Mouse (Mus musculus) G1E (cell line): ENCODE measurements around the gene Rtkn. TPM values are rescaled to one million over a fixed set of nuclear protein-coding genes. Genes with fewer than 3 reads are reported as not detected.
A peak's percentile ranks its signal among the peaks of the same experiment; 100 is the strongest.

ENCODE experiments used
- ATAC-seq: 2 replicates; pipeline ENCODE4 v1.8.0; 2016; ENCODE audit warnings: mild to moderate bottlenecking; ENCODE audit not compliant: insufficient number of reproducible peaks, poor library complexity, low FRiP score, severe bottlenecking; ENCODE audit errors: extremely low read depth
- DNase-seq: peaks from one replicate; pipeline ENCODE4 v3.0.0; 2012; ENCODE audit warnings: low spot score
- H3K27me3 ChIP-seq: 2 replicates; pipeline ENCODE4 v1.6.1; 2012; ENCODE audit warnings: mild to moderate bottlenecking, low read length, inconsistent platforms; ENCODE audit not compliant: insufficient read depth
- H3K36me3 ChIP-seq: replicated peaks from 2 replicates; pipeline ENCODE3; 2012; ENCODE audit warnings: mild to moderate bottlenecking, inconsistent platforms
- H3K4me1 ChIP-seq: 2 replicates; pipeline ENCODE4 v1.6.1; 2012; ENCODE audit warnings: low read depth, low read length, inconsistent platforms, mixed read lengths; ENCODE audit not compliant: insufficient read depth
- H3K4me3 ChIP-seq: 2 replicates; pipeline ENCODE4 v1.5.1; 2012; ENCODE audit warnings: low read depth, mild to moderate bottlenecking, inconsistent platforms, low read length, moderate library complexity, mixed read lengths
- H3K9me3 ChIP-seq: replicated peaks from 2 replicates; pipeline ENCODE4 v1.6.1; 2012; ENCODE audit warnings: inconsistent platforms
- CTCF ChIP-seq: IDR thresholded peaks from 2 replicates; pipeline ENCODE4 v1.5.1; 2012; ENCODE audit warnings: low read depth, low read length, inconsistent platforms, mixed read lengths
- GATA1 ChIP-seq: IDR thresholded peaks from 2 replicates; pipeline ENCODE4 v1.6.1; 2012; ENCODE audit warnings: borderline replicate concordance, low read length, inconsistent platforms, mixed read lengths
- GATA2 ChIP-seq: IDR thresholded peaks from 2 replicates; pipeline ENCODE4 v1.6.1; 2012; ENCODE audit warnings: low read depth, low read length, inconsistent platforms, borderline replicate concordance
- POLR2AphosphoS5 ChIP-seq: IDR thresholded peaks from 2 replicates; pipeline ENCODE4 v1.6.1; 2012; ENCODE audit warnings: low read depth, low read length, inconsistent platforms; ENCODE audit not compliant: insufficient replicate concordance
- TAL1 ChIP-seq: conservative IDR thresholded peaks from 2 replicates; pipeline ENCODE4 v1.6.1; 2012; ENCODE audit warnings: low read depth, low read length, inconsistent platforms, mixed read lengths
- polyA plus RNA-seq: library from polyadenylated mRNA; stranded (reverse); fragments of >175 nt; gene quantifications from 2 replicates; pipeline ENCODE4 v1.2.3, GENCODE M21; 2012
- total RNA-seq, 2 experiments: library from RNA; stranded (forward) in 1 of 2; stranded (reverse) in 1 of 2; fragments of 200-1000 nt in 1 of 2; fragments of >200 nt in 1 of 2; fragmentation: Nextera tagmentation in 1 of 2; gene quantifications; 2 replicates each; pipeline ENCODE4 v1.2.3; 2014 to 2017

Gene Rtkn
- total and polyA plus RNA-seq, 3 experiments, result 4.0 to 34.2 (median 7.6) TPM

GRCm38 (mm10) chr6:83136881-83137575, 1.8 kb downstream of the Rtkn start:
- Histone ChIP-seq H3K9me3 (no peaks in the 10 kb centered on the region), H3K4me3 (peak overlapping the region; percentile 74), H3K27me3 (peaks cover 3% of the 10 kb centered on the region; the same call in 1 of the 2 replicates), H3K4me1 (peaks cover 46% of the 10 kb centered on the region), H3K36me3 (peaks cover 12% of the 10 kb centered on the region)
- DNase-seq (peak; percentile 74), ATAC-seq (peak; percentile 51)
- TF ChIP-seq TAL1 (no peak), GATA1 (no peak), POLR2AphosphoS5 (no peak), CTCF (no peak), GATA2 (no peak)

GRCm38 (mm10) chr6:83137576-83137950, 2.3 kb downstream of the Rtkn start:
- ATAC-seq (peak; percentile 56), DNase-seq (peak; percentile 74)
- peaks cover 7% of the 10 kb centered on the region; the same call in 1 of the 2 replicates for H3K27me3 ChIP-seq
- TF ChIP-seq GATA1 (no peak), TAL1 (no peak), CTCF (no peak), GATA2 (no peak), POLR2AphosphoS5 (no peak)
- H3K4me1 ChIP-seq, result peaks cover 48% of the 10 kb centered on the region
- H3K4me3 ChIP-seq, result peak overlapping the region; percentile 74
- H3K36me3 ChIP-seq, result peaks cover 12% of the 10 kb centered on the region
- no peaks in the 10 kb centered on the region for H3K9me3 ChIP-seq

GRCm38 (mm10) chr6:83138056-83138455, 2.8 kb downstream of the Rtkn start:
- peak; percentile 59 for DNase-seq
- TF ChIP-seq CTCF (no peak), TAL1 (no peak), GATA1 (no peak), GATA2 (no peak), POLR2AphosphoS5 (no peak)
- Histone ChIP-seq H3K4me1 (peaks cover 50% of the 10 kb centered on the region), H3K36me3 (peaks cover 12% of the 10 kb centered on the region), H3K9me3 (no peaks in the 10 kb centered on the region), H3K4me3 (peak overlapping the region; percentile 74), H3K27me3 (peaks cover 10% of the 10 kb centered on the region; the same call in 1 of the 2 replicates)
- ATAC-seq, result no peak

- Histone ChIP-seq H3K4me1 (peaks cover 41% of the 10 kb centered on the region), H3K4me3 (no peak overlapping the region), H3K36me3 (peaks cover 11% of the 10 kb centered on the region), H3K27me3 (peaks cover 13% of the 10 kb centered on the region; the same call in 1 of the 2 replicates), H3K9me3 (no peaks in the 10 kb centered on the region)
- TF ChIP-seq GATA2, result no peak
- DNase-seq, result no peak
- ATAC-seq, result no peak
Measured at GRCm38 (mm10) chr6:83140044-83140443, 4.8 kb downstream of the Rtkn start.

- H3K4me1 ChIP-seq, result peaks cover 34% of the 10 kb centered on the region
- TF ChIP-seq CTCF (no peak), TAL1 (no peak), GATA1 (no peak), GATA2 (no peak), POLR2AphosphoS5 (no peak)
- ATAC-seq (no peak), DNase-seq (no peak)
- H3K9me3 ChIP-seq, result no peaks in the 10 kb centered on the region
- H3K27me3 ChIP-seq, result peaks cover 18% of the 10 kb centered on the region
- H3K4me3 ChIP-seq, result no peak overlapping the region
- H3K36me3 ChIP-seq, result peaks cover 3% of the 10 kb centered on the region
Measured at GRCm38 (mm10) chr6:83141636-83142035, 6.4 kb downstream of the Rtkn start.

DNA sequence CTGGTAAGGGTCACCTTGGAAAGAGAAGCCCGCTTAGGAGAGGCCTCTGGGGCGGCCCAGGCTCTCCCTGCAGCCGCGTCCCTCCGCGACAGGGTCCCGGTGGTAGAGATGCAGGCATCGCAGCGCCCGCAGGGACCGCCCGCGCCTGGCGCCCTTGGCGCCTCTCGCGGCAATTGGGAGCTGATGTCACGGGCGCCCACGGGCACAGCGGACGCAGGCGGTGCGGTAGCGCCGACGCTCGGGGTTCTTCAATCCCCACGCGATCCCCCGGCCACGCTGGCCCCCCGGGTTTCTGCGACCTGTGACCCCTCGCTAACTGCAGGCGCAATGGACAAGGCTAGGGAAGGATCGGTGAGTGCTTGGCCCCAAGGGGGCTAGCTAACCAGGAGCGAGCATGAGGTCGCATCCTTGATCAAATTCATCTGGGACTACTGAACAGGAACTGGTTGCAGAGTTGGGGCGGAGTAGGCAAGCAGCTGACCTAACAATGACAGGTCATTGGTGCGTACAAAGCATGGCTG, 7.0 kb downstream of the Rtkn start:
- H3K4me3 ChIP-seq, result no peak overlapping the region
- H3K4me1 ChIP-seq, result peaks cover 33% of the 10 kb centered on the region
- DNase-seq (no peak), ATAC-seq (no peak)
- H3K36me3 ChIP-seq, result peaks cover 6% of the 10 kb centered on the region
- no peak for TF ChIP-seq TAL1
- no peak for TF ChIP-seq POLR2AphosphoS5
- TF ChIP-seq GATA2, result no peak
- TF ChIP-seq GATA1, result no peak
- TF ChIP-seq CTCF, result no peak
- H3K27me3 ChIP-seq, result peaks cover 24% of the 10 kb centered on the region
- H3K9me3 ChIP-seq, result no peaks in the 10 kb centered on the region

DNA sequence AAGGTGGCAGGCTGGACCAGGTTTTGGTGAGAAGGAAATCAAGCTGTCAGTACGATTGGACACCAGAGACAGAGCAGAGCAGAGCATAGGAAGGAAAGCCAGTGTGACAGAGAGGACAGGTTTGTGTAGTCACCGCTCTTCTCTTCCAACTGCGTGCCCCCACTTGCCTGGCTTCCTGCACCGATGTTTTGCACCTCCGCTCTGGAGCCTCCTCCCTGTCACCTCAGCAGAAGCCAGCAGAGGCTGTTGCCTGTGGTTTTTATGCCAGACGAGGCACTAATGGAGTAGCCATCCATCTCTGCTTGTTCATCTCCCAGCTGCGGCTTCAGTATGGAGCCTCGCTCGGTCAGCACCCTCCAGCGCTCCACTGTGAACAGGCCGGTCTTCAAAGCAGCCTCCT, 7.6 kb downstream of the Rtkn start:
- H3K27me3 ChIP-seq, result peaks cover 26% of the 10 kb centered on the region
- H3K36me3 ChIP-seq, result peaks cover 10% of the 10 kb centered on the region
- DNase-seq, result no peak
- H3K4me3 ChIP-seq, result no peak overlapping the region
- no peak for ATAC-seq
- H3K4me1 ChIP-seq, result peaks cover 28% of the 10 kb centered on the region
- no peak for TF ChIP-seq GATA1
- TF ChIP-seq POLR2AphosphoS5, result no peak
- TF ChIP-seq CTCF, result no peak
- TF ChIP-seq GATA2, result no peak
- no peak for TF ChIP-seq TAL1
- no peaks in the 10 kb centered on the region for H3K9me3 ChIP-seq
